Mouse (Mus musculus): Measurements from ENCODE around the gene Atp2b1.

GRCm38 (mm10) chr10:98954230-98954993, 40.2 kb downstream of the Atp2b1 start:
- no peak for TF ChIP-seq POLR2A (IDR thresholded peaks at IDR 0.05; ENCODE audit: borderline replicate concordance, control insufficient read depth, low read depth, low read length)
- TF ChIP-seq CTCF (IDR thresholded peaks at IDR 0.05; ENCODE audit: control insufficient read depth, insufficient read depth, low read length): no peak

Measured in bone marrow, adult 2 months (tissue).